Mouse (Mus musculus) neural tube, embryonic 12.5 days (tissue): ENCODE data around the gene Commd7. TPM values are rescaled to one million over a fixed set of nuclear protein-coding genes. Genes with fewer than 3 reads are reported as not detected.

Experiments
- ATAC-seq: fragments of 200-750 bp; cut with Nextera tagmentation; 2 replicates; pipeline ENCODE4 v1.8.0; 2017; ENCODE audit warnings: low read depth, mild to moderate bottlenecking, moderate TSS enrichment, moderate library complexity; ENCODE audit not compliant: low FRiP score
- H3K27ac ChIP-seq: fragments of 300-500 bp; sonication (generic); 2 replicates; pipeline ENCODE4 v1.5.1; 2016
- H3K27me3 ChIP-seq: fragments of 300-500 bp; sonication (generic); replicated peaks from 2 replicates; pipeline ENCODE4 v1.6.1; 2016; ENCODE audit warnings: mild to moderate bottlenecking
- H3K36me3 ChIP-seq: fragments of 300-500 bp; sonication (generic); 2 replicates; pipeline ENCODE4 v1.6.1; 2016; ENCODE audit warnings: mild to moderate bottlenecking
- H3K4me1 ChIP-seq: fragments of 300-500 bp; sonication (generic); 2 replicates; pipeline ENCODE4 v1.6.1; 2016
- H3K4me2 ChIP-seq: fragments of 300-500 bp; sonication (generic); replicated peaks from 2 replicates; pipeline ENCODE4 v1.6.1; 2016; ENCODE audit warnings: mild to moderate bottlenecking
- H3K4me3 ChIP-seq: fragments of 300-500 bp; sonication (generic); 2 replicates; pipeline ENCODE4 v1.5.1; 2016
- H3K9ac ChIP-seq: fragments of 300-500 bp; sonication (generic); 2 replicates; pipeline ENCODE4 v1.6.1; 2016; ENCODE audit warnings: mild to moderate bottlenecking
- H3K9me3 ChIP-seq: fragments of 300-500 bp; sonication (generic); 2 replicates; pipeline ENCODE4 v1.6.1; 2016; ENCODE audit warnings: mild to moderate bottlenecking
- WGBS: fragments of 180-500 bp; shearing (Covaris S2); methylation state at CpG from one replicate; pipeline ENCODE4 v1.1.7; 2016; 5-methylcytosine and 5-hydroxymethylcytosine counted together
- polyA plus RNA-seq: library from polyadenylated mRNA; unstranded; fragments of >200 nt; fragmentation: Nextera tagmentation; extraction: Ambion mirVana; gene quantifications from 2 replicates; pipeline ENCODE4 v1.2.1, GENCODE M21; 2016

Gene Commd7
- polyA plus RNA-seq, 1 experiment from 2014 or later, result 69.5 TPM

GRCm38 (mm10) chr2:153616893-153617292, 15.7 kb downstream of the Commd7 start:
- H3K36me3 ChIP-seq, result peaks cover 46% of the 10 kb centered on the region

GRCm38 (mm10) chr2:153612594-153613281, 19.8 kb downstream of the Commd7 start:
- H3K4me3 ChIP-seq, result no peak overlapping the region
- peaks cover 7% of the 10 kb centered on the region for H3K4me1 ChIP-seq
- H3K9ac ChIP-seq, result no peak overlapping the region
- H3K9me3 ChIP-seq, result no peaks in the 10 kb centered on the region
- no peaks in the 10 kb centered on the region for H3K27me3 ChIP-seq
- H3K4me2 ChIP-seq, result no peak overlapping the region
- 0 out of 2 replicates have a peak, but pooled peaks cover 5% of the 10 kb centered on the region for H3K36me3 ChIP-seq
- no peak for ATAC-seq
- no peak overlapping the region for H3K27ac ChIP-seq
- WGBS, result 33% methylated on average over 3 of the region's 3 CpGs

More at GRCm38 (mm10) chr2:153616893-153617292, 15.7 kb downstream of the Commd7 start:
- H3K27me3 ChIP-seq, result no peaks in the 10 kb centered on the region
- H3K4me1 ChIP-seq, result no peaks in the 10 kb centered on the region
- no peaks in the 10 kb centered on the region for H3K9me3 ChIP-seq
- WGBS, result 87% methylated on average over 3 of the region's 3 CpGs
- H3K27ac ChIP-seq, result no peak overlapping the region
- no peak overlapping the region for H3K4me3 ChIP-seq
- no peak overlapping the region for H3K4me2 ChIP-seq
- H3K9ac ChIP-seq, result no peak overlapping the region
- no peak for ATAC-seq

GRCm38 (mm10) chr2:153611743-153612142, 20.8 kb downstream of the Commd7 start:
- Histone ChIP-seq H3K27ac (no peak overlapping the region), H3K27me3 (no peaks in the 10 kb centered on the region), H3K36me3 (0 out of 2 replicates have a peak, but pooled peaks cover 5% of the 10 kb centered on the region), H3K4me3 (no peak overlapping the region), H3K9ac (no peak overlapping the region), H3K9me3 (no peaks in the 10 kb centered on the region), H3K4me1 (peaks cover 7% of the 10 kb centered on the region), H3K4me2 (no peak overlapping the region)
- no peak for ATAC-seq
- WGBS, result 95% methylated on average over 1 of the region's 1 CpGs

- Histone ChIP-seq H3K4me2 (peak overlapping the region; percentile 21), H3K4me1 (peaks cover 7% of the 10 kb centered on the region), H3K9me3 (no peaks in the 10 kb centered on the region), H3K9ac (peak overlapping the region; percentile 44; the same call in 1 of the 2 replicates), H3K27me3 (no peaks in the 10 kb centered on the region), H3K36me3 (0 out of 2 replicates have a peak, but pooled peaks cover 5% of the 10 kb centered on the region), H3K27ac (no peak overlapping the region; the same call in 1 of the 2 replicates), H3K4me3 (no peak overlapping the region)
- no peak for ATAC-seq
- 68% methylated on average over 7 of the region's 7 CpGs for WGBS
These were observed 21.3 kb downstream of the Commd7 start for GRCm38 (mm10) chr2:153611241-153611630.

DNA sequence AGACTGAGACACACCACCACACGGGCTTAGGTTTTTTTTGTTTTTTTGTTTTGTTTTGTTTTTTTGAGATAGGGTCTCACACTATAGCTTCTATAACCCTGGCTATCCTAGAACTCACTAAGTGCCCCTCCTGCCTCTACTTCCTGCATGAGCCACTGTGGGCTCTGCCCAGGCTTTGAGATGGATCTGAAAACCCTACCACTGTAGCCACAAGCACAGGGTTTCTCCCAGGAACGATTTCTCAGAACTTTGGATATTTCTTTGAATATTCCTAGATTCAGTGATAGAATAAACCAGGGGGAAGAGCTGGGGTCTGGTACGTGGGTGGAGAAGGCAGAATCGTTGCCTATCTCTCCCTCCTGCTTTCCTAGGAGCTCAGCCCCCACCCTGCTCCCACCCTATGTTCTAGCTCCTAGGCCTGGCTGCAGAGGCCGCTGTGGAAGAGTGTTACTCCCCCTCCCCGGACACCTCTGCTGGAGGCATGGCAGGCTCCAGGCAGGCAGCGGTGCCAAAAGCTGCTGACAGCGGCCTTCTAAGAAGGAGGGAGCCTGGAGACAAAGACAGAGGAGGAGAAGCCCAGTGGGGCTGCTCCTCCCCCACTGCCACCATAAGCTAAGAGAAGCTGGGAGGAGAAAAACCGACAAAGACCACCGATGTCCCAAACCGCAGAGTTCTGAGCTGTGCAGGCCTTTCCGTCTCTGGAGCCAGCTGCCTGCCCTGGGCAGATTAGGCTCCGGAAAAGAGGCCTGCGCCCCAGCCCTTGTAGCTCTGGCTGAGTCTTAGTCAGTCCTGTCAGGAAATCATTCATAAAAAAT, 21.9 kb downstream of the Commd7 start:
- 19% methylated on average over 14 of the region's 14 CpGs for WGBS
- 0 out of 2 replicates have a peak, but pooled peaks have one; percentile 15 for ATAC-seq
- Histone ChIP-seq H3K4me2 (peak overlapping the region; percentile 21), H3K4me3 (no peak overlapping the region), H3K9ac (peak overlapping the region; percentile 44), H3K36me3 (0 out of 2 replicates have a peak, but pooled peaks cover 5% of the 10 kb centered on the region), H3K4me1 (peaks cover 7% of the 10 kb centered on the region), H3K27me3 (no peaks in the 10 kb centered on the region), H3K27ac (peak overlapping the region; percentile 42; the same call in 1 of the 2 replicates), H3K9me3 (no peaks in the 10 kb centered on the region)

- Histone ChIP-seq H3K27ac (no peak overlapping the region), H3K9ac (no peak overlapping the region), H3K4me3 (no peak overlapping the region), H3K27me3 (no peaks in the 10 kb centered on the region), H3K36me3 (no peaks in the 10 kb centered on the region), H3K4me2 (no peak overlapping the region; the same call in 1 of the 2 replicates), H3K4me1 (peaks cover 7% of the 10 kb centered on the region), H3K9me3 (no peaks in the 10 kb centered on the region)
- 6% methylated on average over 9 of the region's 9 CpGs for WGBS
- peak; percentile 65 for ATAC-seq
These were observed 23.0 kb downstream of the Commd7 start for GRCm38 (mm10) chr2:153609548-153609947.

DNA sequence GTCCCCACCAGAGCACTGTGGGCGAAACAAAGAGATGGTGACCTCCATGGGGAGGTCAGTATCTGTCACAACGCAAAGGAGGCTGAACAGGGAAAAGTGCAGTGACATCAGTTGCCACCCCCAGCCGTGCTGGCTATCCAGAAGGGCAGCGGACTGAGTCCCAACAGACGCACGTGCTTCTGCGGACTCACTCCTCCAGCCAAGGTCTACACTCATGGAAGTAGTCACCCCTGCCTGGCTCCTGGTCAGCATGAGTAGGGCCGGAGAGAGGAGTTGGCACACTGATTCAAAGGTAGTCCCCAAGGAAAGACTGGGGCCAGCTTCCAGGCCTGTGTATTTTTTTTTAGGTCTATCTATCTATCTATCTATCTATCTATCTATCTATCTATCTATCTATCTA, 23.5 kb downstream of the Commd7 start:
- WGBS, result 73% methylated on average over 8 of the region's 8 CpGs
- H3K27ac ChIP-seq, result no peak overlapping the region
- ATAC-seq, result no peak
- no peak overlapping the region for H3K9ac ChIP-seq
- H3K36me3 ChIP-seq, result no peaks in the 10 kb centered on the region
- H3K27me3 ChIP-seq, result no peaks in the 10 kb centered on the region
- no peaks in the 10 kb centered on the region for H3K9me3 ChIP-seq
- H3K4me3 ChIP-seq, result no peak overlapping the region
- H3K4me2 ChIP-seq, result no peak overlapping the region
- peaks cover 7% of the 10 kb centered on the region for H3K4me1 ChIP-seq

- H3K27me3 ChIP-seq, result no peaks in the 10 kb centered on the region
- no peak overlapping the region for H3K27ac ChIP-seq
- H3K4me2 ChIP-seq, result no peak overlapping the region
- no peak overlapping the region for H3K9ac ChIP-seq
- H3K36me3 ChIP-seq, result no peaks in the 10 kb centered on the region
- no peaks in the 10 kb centered on the region for H3K9me3 ChIP-seq
- peaks cover 7% of the 10 kb centered on the region for H3K4me1 ChIP-seq
- no peak for ATAC-seq
- 89% methylated on average over 13 of the region's 13 CpGs for WGBS
- no peak overlapping the region for H3K4me3 ChIP-seq
These were observed 24.6 kb downstream of the Commd7 start for GRCm38 (mm10) chr2:153607870-153608515.

DNA sequence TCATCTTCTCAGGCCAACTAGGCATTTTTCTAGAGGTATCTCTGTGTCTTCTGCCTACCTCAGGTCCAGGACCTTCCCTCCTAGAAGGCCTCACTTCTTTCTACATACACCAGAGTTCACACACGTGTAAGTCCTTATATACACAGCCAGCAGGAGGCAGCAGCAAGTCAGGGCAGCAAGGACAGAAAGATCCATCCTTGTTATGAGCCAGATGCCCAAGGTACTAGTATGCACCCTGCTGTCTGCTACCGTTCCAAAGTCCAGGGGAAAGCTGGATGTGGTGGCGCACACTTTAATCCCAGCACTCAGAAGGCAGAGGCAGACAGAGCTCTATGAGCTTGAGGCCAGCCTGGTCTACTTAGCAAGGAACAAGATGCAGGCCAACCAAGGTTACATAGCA, 26.2 kb downstream of the Commd7 start:
- Histone ChIP-seq H3K27ac (no peak overlapping the region), H3K4me2 (no peak overlapping the region), H3K9ac (no peak overlapping the region), H3K27me3 (no peaks in the 10 kb centered on the region), H3K4me1 (peaks cover 7% of the 10 kb centered on the region), H3K36me3 (no peaks in the 10 kb centered on the region), H3K9me3 (no peaks in the 10 kb centered on the region), H3K4me3 (no peak overlapping the region)
- 77% methylated on average over 3 of the region's 3 CpGs for WGBS
- ATAC-seq, result no peak

GRCm38 (mm10) chr2:153603724-153604123, 28.9 kb downstream of the Commd7 start:
- H3K27me3 ChIP-seq, result no peaks in the 10 kb centered on the region

GRCm38 (mm10) chr2:153600667-153601648, 31.6 kb downstream of the Commd7 start:
- Histone ChIP-seq H3K36me3 (no peaks in the 10 kb centered on the region), H3K4me2 (no peak overlapping the region), H3K4me3 (no peak overlapping the region), H3K27me3 (no peaks in the 10 kb centered on the region), H3K9ac (no peak overlapping the region), H3K27ac (no peak overlapping the region), H3K9me3 (no peaks in the 10 kb centered on the region), H3K4me1 (peaks cover 18% of the 10 kb centered on the region)
- 52% methylated on average over 16 of the region's 16 CpGs for WGBS
- ATAC-seq, result peak; percentile 31; the same call in 1 of the 2 replicates

More at GRCm38 (mm10) chr2:153603724-153604123, 28.9 kb downstream of the Commd7 start:
- Histone ChIP-seq H3K4me1 (peaks cover 12% of the 10 kb centered on the region; the same call in 1 of the 2 replicates), H3K27ac (no peak overlapping the region), H3K4me2 (no peak overlapping the region), H3K9me3 (no peaks in the 10 kb centered on the region), H3K9ac (no peak overlapping the region), H3K36me3 (no peaks in the 10 kb centered on the region), H3K4me3 (no peak overlapping the region)
- WGBS, result 41% methylated on average over 4 of the region's 4 CpGs
- no peak for ATAC-seq
